Mouse (Mus musculus) stomach, embryonic 16.5 days (tissue): ENCODE measurements around the gene Appbp2. TPM values are rescaled to one million over a fixed set of nuclear protein-coding genes. Genes with fewer than 3 reads are reported as not detected.
"Not testable (repeated sequence)": the region's sequence is repeated elsewhere in the genome, so short reads cannot be mapped to it uniquely, and the experiment has no call there.

ENCODE experiments used
- ATAC-seq: fragments of 200-750 bp; cut with Nextera tagmentation; 2 replicates; pipeline ENCODE4 v1.8.0; 2017; ENCODE audit warnings: moderate number of reproducible peaks, moderate TSS enrichment; ENCODE audit not compliant: insufficient read depth, low FRiP score
- H3K27ac ChIP-seq: fragments of 300-500 bp; sonication (generic); 2 replicates; pipeline ENCODE4 v1.5.1; 2014; ENCODE audit warnings: low read length
- H3K27me3 ChIP-seq: fragments of 300-500 bp; sonication (generic); 2 replicates; pipeline ENCODE4 v1.6.1; 2014; ENCODE audit warnings: low read length, control low read depth, mixed read lengths; ENCODE audit not compliant: control insufficient read depth, insufficient read depth
- H3K36me3 ChIP-seq: fragments of 300-500 bp; sonication (generic); 2 replicates; pipeline ENCODE4 v1.6.1; 2014; ENCODE audit warnings: low read length; ENCODE audit not compliant: control insufficient read depth, insufficient read depth
- H3K4me1 ChIP-seq: fragments of 300-500 bp; sonication (generic); 2 replicates; pipeline ENCODE4 v1.6.1; 2014; ENCODE audit warnings: low read length, control low read depth, mixed read lengths; ENCODE audit not compliant: control insufficient read depth, insufficient read depth
- H3K4me2 ChIP-seq: fragments of 300-500 bp; sonication (generic); 2 replicates; pipeline ENCODE4 v1.6.1; 2014; ENCODE audit warnings: low read depth, low read length, mixed read lengths
- H3K4me3 ChIP-seq: fragments of 300-500 bp; sonication (generic); replicated peaks from 2 replicates; pipeline ENCODE4 v1.5.1; 2014; ENCODE audit warnings: mild to moderate bottlenecking, low read length
- H3K9ac ChIP-seq: fragments of 300-500 bp; sonication (generic); 2 replicates; pipeline ENCODE4 v1.6.1; 2014; ENCODE audit warnings: low read length
- H3K9me3 ChIP-seq: fragments of 300-500 bp; sonication (generic); replicated peaks from 2 replicates; pipeline ENCODE4 v1.6.1; 2016; ENCODE audit warnings: low read length, control low read depth; ENCODE audit not compliant: control insufficient read depth
- WGBS: fragments of 180-500 bp; shearing (Covaris S2); extraction: QIAGEN DNeasy Blood & Tissue Kit; methylation state at CpG from one replicate; pipeline ENCODE4 v1.1.7; 2014; 5-methylcytosine and 5-hydroxymethylcytosine counted together
- polyA plus RNA-seq: library from polyadenylated mRNA; unstranded; fragments of >200 nt; fragmentation: Nextera tagmentation; extraction: Ambion mirVana; gene quantifications from 2 replicates; pipeline ENCODE4 v1.2.1, GENCODE M21; 2015

Appbp2 gene
- polyA plus RNA-seq, 1 experiment from 2014 or later: 33.4 TPM

GRCm38 (mm10) chr11:85182617-85183283 lies 52.2 kb downstream of the Appbp2 start:
- H3K27ac ChIP-seq: no peak overlapping the region
- WGBS: 2% methylated on average over 19 of the region's 20 CpGs
- peak; percentile 86 for ATAC-seq

DNA sequence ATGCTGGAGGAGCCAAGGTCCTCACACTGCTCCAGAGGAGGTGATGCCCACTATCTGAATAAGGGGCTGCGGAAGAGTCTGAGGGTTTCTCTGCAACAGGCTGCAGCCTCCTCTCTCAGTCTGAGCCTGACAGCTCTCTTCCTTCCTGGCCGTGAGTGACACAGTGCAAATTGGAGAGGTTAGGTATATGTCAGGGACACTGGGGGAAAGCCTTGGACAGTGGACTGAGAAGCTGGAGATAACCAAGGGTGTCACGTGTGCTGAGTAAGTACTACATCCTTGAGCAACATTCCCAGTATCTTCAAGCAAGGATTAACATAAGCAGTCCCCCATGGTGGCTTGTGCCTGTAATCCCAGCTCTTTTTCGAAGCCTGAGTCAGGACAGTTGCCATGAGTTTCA lies 56.5 kb downstream of the Appbp2 start:
- WGBS: 80% methylated on average over 4 of the region's 4 CpGs
- no peaks in the 10 kb centered on the region for H3K36me3 ChIP-seq

More at GRCm38 (mm10) chr11:85182617-85183283, 52.2 kb downstream of the Appbp2 start:
- Histone ChIP-seq H3K4me3 (peak overlapping the region; percentile 53), H3K36me3 (no peaks in the 10 kb centered on the region), H3K9ac (peak overlapping the region; percentile 65), H3K4me2 (peak overlapping the region; percentile 73), H3K4me1 (peaks cover 3% of the 10 kb centered on the region), H3K9me3 (no peaks in the 10 kb centered on the region), H3K27me3 (no peaks in the 10 kb centered on the region)

GRCm38 (mm10) chr11:85177761-85178160 lies 57.2 kb downstream of the Appbp2 start:
- Histone ChIP-seq H3K4me3 (no peak overlapping the region), H3K36me3 (no peaks in the 10 kb centered on the region)

More for the DNA sequence above, 56.5 kb downstream of the Appbp2 start:
- no peak overlapping the region for H3K4me3 ChIP-seq
- H3K9me3 ChIP-seq: no peaks in the 10 kb centered on the region
- no peak overlapping the region for H3K4me2 ChIP-seq
- H3K27me3 ChIP-seq: no peaks in the 10 kb centered on the region
- H3K4me1 ChIP-seq: peaks cover 3% of the 10 kb centered on the region
- ATAC-seq: no peak
- H3K27ac ChIP-seq: no peak overlapping the region
- no peak overlapping the region for H3K9ac ChIP-seq

DNA sequence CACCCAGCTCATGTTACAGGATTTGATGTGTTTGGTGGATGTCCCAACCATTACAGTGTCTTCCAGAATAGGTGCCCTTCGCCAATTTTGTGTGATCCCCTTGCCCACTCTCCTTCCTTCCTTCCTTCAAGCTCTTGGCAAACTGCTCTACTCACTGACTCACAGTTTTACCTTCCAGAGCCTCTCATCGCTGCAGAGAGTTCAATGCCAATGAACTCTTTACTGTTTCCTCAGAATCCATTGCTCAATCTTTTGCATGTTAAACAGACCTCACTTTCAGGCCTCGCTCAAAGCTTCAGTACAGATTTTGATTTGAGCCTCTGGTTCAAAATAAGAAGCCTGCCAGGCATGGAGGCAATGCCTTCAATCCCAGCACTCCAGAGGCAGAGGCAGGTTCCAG lies 59.0 kb downstream of the Appbp2 start:
- no peaks in the 10 kb centered on the region for H3K9me3 ChIP-seq
- WGBS: 75% methylated on average over 3 of the region's 3 CpGs
- no peak overlapping the region for H3K4me3 ChIP-seq
- no peak overlapping the region for H3K9ac ChIP-seq
- H3K4me1 ChIP-seq: no peaks in the 10 kb centered on the region
- no peak overlapping the region for H3K4me2 ChIP-seq
- no peaks in the 10 kb centered on the region for H3K27me3 ChIP-seq
- H3K36me3 ChIP-seq: no peaks in the 10 kb centered on the region
- no peak for ATAC-seq
- no peak overlapping the region for H3K27ac ChIP-seq

More at GRCm38 (mm10) chr11:85177761-85178160, 57.2 kb downstream of the Appbp2 start:
- Histone ChIP-seq H3K27me3 (no peaks in the 10 kb centered on the region), H3K4me2 (no peak overlapping the region), H3K9ac (no peak overlapping the region), H3K9me3 (no peaks in the 10 kb centered on the region), H3K4me1 (no peaks in the 10 kb centered on the region), H3K27ac (no peak overlapping the region)
- ATAC-seq: no peak
- WGBS: 77% methylated on average over 6 of the region's 6 CpGs

DNA sequence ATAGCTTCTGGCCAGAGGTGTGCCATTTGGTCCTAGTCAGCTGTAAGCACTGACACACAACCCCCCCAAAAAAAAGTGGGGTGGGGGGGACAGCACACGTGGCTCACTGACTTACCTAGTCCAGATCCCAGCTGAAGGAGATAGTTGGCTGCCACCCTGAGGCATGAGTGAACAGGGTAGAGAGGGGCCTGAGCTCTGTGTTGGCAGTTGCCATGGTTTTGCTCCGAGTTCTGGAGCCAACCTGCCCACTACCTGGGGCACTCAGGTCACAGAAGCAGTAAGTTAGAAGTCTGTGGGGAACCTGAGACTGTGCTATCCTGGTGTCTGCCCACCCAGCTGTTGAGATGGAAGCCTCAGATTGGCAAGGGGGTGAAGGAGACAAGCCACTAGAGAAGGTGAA lies 64.1 kb downstream of the Appbp2 start:
- Histone ChIP-seq H3K27ac (no peak overlapping the region), H3K4me3 (no peak overlapping the region), H3K9ac (no peak overlapping the region), H3K4me1 (no peaks in the 10 kb centered on the region; the same call in 1 of the 2 replicates), H3K4me2 (peak overlapping the region; percentile 62; the same call in 1 of the 2 replicates), H3K36me3 (no peaks in the 10 kb centered on the region), H3K9me3 (no peaks in the 10 kb centered on the region), H3K27me3 (no peaks in the 10 kb centered on the region)
- 30% methylated on average over 2 of the region's 2 CpGs for WGBS
- no peak for ATAC-seq

DNA sequence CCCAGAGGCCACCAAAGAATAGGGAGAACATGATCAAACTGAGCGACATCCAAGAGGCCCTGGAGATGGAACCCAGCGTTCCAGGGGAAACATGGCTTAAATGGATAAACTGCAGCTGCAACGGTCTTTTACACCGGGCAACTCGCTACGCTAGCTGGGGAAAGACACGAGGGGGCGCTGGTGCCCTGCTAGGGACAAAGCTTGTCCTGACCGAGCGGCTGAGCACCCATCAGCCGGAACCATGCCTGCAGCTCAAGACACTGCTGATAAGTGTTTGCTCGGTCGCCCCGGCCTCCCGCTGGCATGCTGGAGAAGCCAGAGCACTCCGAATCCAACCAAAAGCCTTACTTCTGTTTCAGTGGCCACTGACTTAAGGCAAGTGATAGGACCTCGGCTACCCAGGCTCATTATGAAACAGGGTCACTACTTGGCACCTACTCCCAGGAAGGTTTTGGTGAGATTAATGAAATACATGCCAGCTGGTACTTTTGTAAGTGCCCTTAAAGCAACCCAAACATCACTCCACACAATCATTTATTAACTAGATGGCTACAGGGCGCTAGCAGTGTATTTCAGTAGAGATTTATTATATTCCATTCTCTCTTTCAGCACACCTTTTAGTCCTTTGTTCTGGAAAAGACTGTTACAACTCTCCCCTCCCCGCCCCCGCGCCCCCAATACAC lies 64.7 kb downstream of the Appbp2 start, which contains the start of gene 1700125H20Rik:
Gene 1700125H20Rik (plus strand): TSS at position 347 of the 683 bp plus-strand sequence.
- Histone ChIP-seq H3K27me3 (no peaks in the 10 kb centered on the region), H3K4me3 (peak within 1 kb of the TSS; percentile 36), H3K4me1 (no peaks in the 10 kb centered on the region; the same call in 1 of the 2 replicates), H3K36me3 (no peaks in the 10 kb centered on the region), H3K27ac (no peak within 1 kb of the TSS), H3K9me3 (no peaks in the 10 kb centered on the region), H3K9ac (peak within 1 kb of the TSS; percentile 60; the same call in 1 of the 2 replicates), H3K4me2 (peak within 1 kb of the TSS; percentile 62)
- 11% methylated on average over 21 of the region's 21 CpGs for WGBS
- ATAC-seq: peak; percentile 91

DNA sequence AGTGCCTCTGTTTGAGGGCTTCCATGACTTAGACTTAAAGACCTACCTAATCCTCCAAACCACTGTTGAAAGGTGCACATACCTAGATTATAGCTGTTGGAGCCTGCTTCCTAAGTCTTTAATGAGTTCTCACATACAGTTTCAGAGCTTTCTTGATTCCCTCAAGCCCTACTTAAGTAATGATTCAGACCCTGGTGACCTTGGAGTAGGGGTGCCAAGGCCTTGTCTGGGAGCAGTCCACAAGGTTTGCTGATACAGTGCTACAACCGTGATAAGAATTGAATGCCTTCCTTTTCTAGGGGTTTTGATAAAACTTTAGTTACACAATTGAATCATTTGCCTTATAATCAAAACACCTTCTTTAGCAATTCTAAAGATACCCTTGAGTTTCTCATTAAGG lies 67.4 kb downstream of the Appbp2 start:
- no peak overlapping the region for H3K27ac ChIP-seq
- WGBS: 70% methylated on average over 1 of the region's 1 CpGs
- ATAC-seq: no peak

GRCm38 (mm10) chr11:85164371-85164770 lies 70.6 kb downstream of the Appbp2 start:
- H3K4me1 ChIP-seq: no peaks in the 10 kb centered on the region
- H3K27ac ChIP-seq: no peak overlapping the region
- no peaks in the 10 kb centered on the region for H3K27me3 ChIP-seq
- H3K4me2 ChIP-seq: no peak overlapping the region
- no peaks in the 10 kb centered on the region for H3K9me3 ChIP-seq
- H3K4me3 ChIP-seq: no peak overlapping the region
- no peaks in the 10 kb centered on the region for H3K36me3 ChIP-seq
- ATAC-seq: no peak
- H3K9ac ChIP-seq: no peak overlapping the region

More for the DNA sequence above, 67.4 kb downstream of the Appbp2 start:
- no peaks in the 10 kb centered on the region; the same call in 1 of the 2 replicates for H3K4me1 ChIP-seq
- no peak overlapping the region for H3K4me2 ChIP-seq
- H3K9me3 ChIP-seq: no peaks in the 10 kb centered on the region
- no peaks in the 10 kb centered on the region for H3K36me3 ChIP-seq
- no peaks in the 10 kb centered on the region for H3K27me3 ChIP-seq
- no peak overlapping the region for H3K4me3 ChIP-seq
- H3K9ac ChIP-seq: no peak overlapping the region

- 91% methylated on average over 1 of the region's 1 CpGs for WGBS
- H3K27ac ChIP-seq, H3K4me2 ChIP-seq, H3K9ac ChIP-seq, H3K36me3 ChIP-seq, H3K4me3 ChIP-seq, H3K9me3 ChIP-seq, H3K27me3 ChIP-seq, ATAC-seq, H3K4me1 ChIP-seq: not testable (repeated sequence)
These were observed 71.9 kb downstream of the Appbp2 start for GRCm38 (mm10) chr11:85163014-85163413.
